Mouse (Mus musculus) forebrain, postnatal 0 days (tissue): ENCODE measurements at regions not wholly inside any gene's neighbourhood (a gene's known extent, or its start where the extent isn't known, plus 50 kb on each side); places are given as distances from the start of the nearest gene placed in this dataset.
A peak's percentile ranks its signal among the peaks of the same experiment; 100 is the strongest.
"Not testable (repeated sequence)": the region's sequence is repeated elsewhere in the genome, so short reads cannot be mapped to it uniquely, and the experiment has no call there.

Source experiments
- ATAC-seq: fragments of 200-750 bp; cut with Nextera tagmentation; 2 replicates; pipeline ENCODE4 v1.8.0; 2017; ENCODE audit warnings: mild to moderate bottlenecking, moderate library complexity
- DNase-seq: peaks from one replicate; pipeline ENCODE4 v3.0.0-alpha.2; 2015
- H3K27ac ChIP-seq: fragments of 300-500 bp; sonication (generic); 2 replicates; pipeline ENCODE4 v1.5.1; 2014; ENCODE audit warnings: low read depth, mild to moderate bottlenecking, antibody characterized with exemption, low read length, moderate library complexity, mixed read lengths
- H3K27me3 ChIP-seq: fragments of 300-500 bp; sonication (generic); 2 replicates; pipeline ENCODE4 v1.6.1; 2014; ENCODE audit warnings: mild to moderate bottlenecking, low read length, mixed read lengths; ENCODE audit not compliant: insufficient read depth
- H3K36me3 ChIP-seq: fragments of 300-500 bp; sonication (generic); 2 replicates; pipeline ENCODE4 v1.6.1; 2014; ENCODE audit warnings: mild to moderate bottlenecking, moderate library complexity; ENCODE audit not compliant: insufficient read depth
- H3K4me1 ChIP-seq: fragments of 300-500 bp; sonication (generic); 2 replicates; pipeline ENCODE4 v1.6.1; 2014; ENCODE audit warnings: antibody characterized with exemption; ENCODE audit not compliant: insufficient read depth
- H3K4me2 ChIP-seq: fragments of 300-500 bp; sonication (generic); 2 replicates; pipeline ENCODE4 v1.6.1; 2014; ENCODE audit warnings: low read depth, mild to moderate bottlenecking, moderate library complexity
- H3K4me3 ChIP-seq: fragments of 300-500 bp; sonication (generic); 2 replicates; pipeline ENCODE4 v1.5.1; 2014; ENCODE audit warnings: low read depth, low read length, mixed read lengths
- H3K9ac ChIP-seq: fragments of 300-500 bp; sonication (generic); 2 replicates; pipeline ENCODE4 v1.6.1; 2014; ENCODE audit warnings: mild to moderate bottlenecking
- H3K9me3 ChIP-seq: fragments of 300-500 bp; sonication (generic); 2 replicates; pipeline ENCODE4 v1.6.1; 2016; ENCODE audit warnings: low read length
- CTCF ChIP-seq: sonication (generic); IDR thresholded peaks from 2 replicates; pipeline ENCODE4 v1.5.1; 2016; ENCODE audit warnings: antibody characterized with exemption, control low read depth, low read depth
- WGBS: fragments of 180-500 bp; shearing (Covaris S2); extraction: QIAGEN DNeasy Blood & Tissue Kit; methylation state at CpG from one replicate; pipeline ENCODE4 v1.1.7; 2014; 5-methylcytosine and 5-hydroxymethylcytosine counted together

GRCm38 (mm10) chr3:21077548-21077947, 710.6 kb upstream of the Agtr1b start:
- no peaks in the 10 kb centered on the region for H3K27me3 ChIP-seq
- no peak overlapping the region for H3K9ac ChIP-seq
- no peaks in the 10 kb centered on the region for H3K36me3 ChIP-seq
- DNase-seq (no peak), ATAC-seq (no peak)
- TF ChIP-seq CTCF, result no peak
- H3K4me2 ChIP-seq, result no peak overlapping the region
- no peaks in the 10 kb centered on the region for H3K4me1 ChIP-seq
- H3K4me3 ChIP-seq, result no peak overlapping the region
- no peaks in the 10 kb centered on the region for H3K9me3 ChIP-seq
- H3K27ac ChIP-seq, result no peak overlapping the region
- 48% methylated on average over 2 of the region's 2 CpGs for WGBS

GRCm38 (mm10) chr3:21053337-21053736, 686.4 kb upstream of the Agtr1b start:
- not testable (repeated sequence) for H3K4me2 ChIP-seq, H3K9me3 ChIP-seq, ATAC-seq, H3K9ac ChIP-seq, H3K27me3 ChIP-seq, H3K27ac ChIP-seq, H3K4me3 ChIP-seq, DNase-seq, H3K4me1 ChIP-seq, H3K36me3 ChIP-seq
- WGBS, result 100% methylated on average over 1 of the region's 2 CpGs

GRCm38 (mm10) chr3:21049365-21049764, 682.4 kb upstream of the Agtr1b start:
- WGBS, result 89% methylated on average over 14 of the region's 25 CpGs
- not testable (repeated sequence) for H3K36me3 ChIP-seq, DNase-seq, H3K9ac ChIP-seq, H3K4me2 ChIP-seq, H3K4me1 ChIP-seq, H3K4me3 ChIP-seq, H3K27me3 ChIP-seq, H3K9me3 ChIP-seq, ATAC-seq, H3K27ac ChIP-seq

- DNase-seq (no peak), ATAC-seq (no peak)
- H3K27me3 ChIP-seq, result no peaks in the 10 kb centered on the region
- no peak overlapping the region for H3K27ac ChIP-seq
- TF ChIP-seq CTCF, result no peak
- no peak overlapping the region for H3K4me3 ChIP-seq
- no peaks in the 10 kb centered on the region for H3K36me3 ChIP-seq
- WGBS, result 83% methylated on average over 3 of the region's 3 CpGs
- no peaks in the 10 kb centered on the region for H3K9me3 ChIP-seq
- no peak overlapping the region for H3K4me2 ChIP-seq
- H3K4me1 ChIP-seq, result no peaks in the 10 kb centered on the region
- no peak overlapping the region for H3K9ac ChIP-seq
Observed at GRCm38 (mm10) chr3:21045981-21046380, 679.0 kb upstream of the Agtr1b start.

- Histone ChIP-seq H3K9me3 (no peaks in the 10 kb centered on the region), H3K27ac (no peak overlapping the region), H3K4me2 (no peak overlapping the region), H3K36me3 (no peaks in the 10 kb centered on the region), H3K4me1 (no peaks in the 10 kb centered on the region), H3K4me3 (no peak overlapping the region), H3K9ac (no peak overlapping the region), H3K27me3 (no peaks in the 10 kb centered on the region)
- ATAC-seq (peak; percentile 91), DNase-seq (peak; percentile 75)
- TF ChIP-seq CTCF, result no peak
- WGBS, result 5% methylated on average over 1 of the region's 1 CpGs
Observed at GRCm38 (mm10) chr3:21025876-21026275, 658.9 kb upstream of the Agtr1b start.

- 31% methylated on average over 1 of the region's 1 CpGs for WGBS
- ATAC-seq, result peak; percentile 69
- peak; percentile 66 for DNase-seq
Observed at GRCm38 (mm10) chr3:21020946-21021345, 654.0 kb upstream of the Agtr1b start.

DNA sequence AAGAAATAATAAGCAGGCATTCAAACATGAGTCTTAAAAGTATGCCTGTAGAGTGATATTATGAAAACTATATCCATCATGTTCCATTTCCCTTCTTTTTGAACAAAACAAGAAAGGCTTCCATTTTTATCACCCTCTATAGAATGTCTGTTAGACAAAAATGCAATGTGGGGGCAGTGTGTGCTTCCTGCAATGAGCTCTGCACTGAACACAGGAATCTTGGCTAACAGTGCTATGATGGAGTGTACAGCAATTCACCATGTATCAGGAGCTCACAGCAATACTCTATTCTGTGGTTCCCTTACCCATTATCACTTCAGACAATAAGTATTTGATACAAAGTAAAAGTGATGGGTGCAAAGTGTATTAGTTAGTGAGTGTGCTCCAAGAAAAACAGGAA, 653.3 kb upstream of the Agtr1b start:
- H3K36me3 ChIP-seq, result no peaks in the 10 kb centered on the region
- H3K27ac ChIP-seq, result no peak overlapping the region
- no peak for ATAC-seq
- H3K9me3 ChIP-seq, result no peaks in the 10 kb centered on the region
- H3K4me1 ChIP-seq, result no peaks in the 10 kb centered on the region
- peak; percentile 5 for DNase-seq
- no peak for TF ChIP-seq CTCF
- no peak overlapping the region for H3K4me2 ChIP-seq
- no peaks in the 10 kb centered on the region for H3K27me3 ChIP-seq
- no peak overlapping the region for H3K9ac ChIP-seq
- H3K4me3 ChIP-seq, result no peak overlapping the region

More at GRCm38 (mm10) chr3:21020946-21021345, 654.0 kb upstream of the Agtr1b start:
- Histone ChIP-seq H3K27me3 (no peaks in the 10 kb centered on the region), H3K27ac (no peak overlapping the region), H3K4me2 (no peak overlapping the region), H3K4me1 (no peaks in the 10 kb centered on the region), H3K9me3 (no peaks in the 10 kb centered on the region), H3K36me3 (no peaks in the 10 kb centered on the region), H3K9ac (no peak overlapping the region), H3K4me3 (no peak overlapping the region)
- TF ChIP-seq CTCF, result no peak

DNA sequence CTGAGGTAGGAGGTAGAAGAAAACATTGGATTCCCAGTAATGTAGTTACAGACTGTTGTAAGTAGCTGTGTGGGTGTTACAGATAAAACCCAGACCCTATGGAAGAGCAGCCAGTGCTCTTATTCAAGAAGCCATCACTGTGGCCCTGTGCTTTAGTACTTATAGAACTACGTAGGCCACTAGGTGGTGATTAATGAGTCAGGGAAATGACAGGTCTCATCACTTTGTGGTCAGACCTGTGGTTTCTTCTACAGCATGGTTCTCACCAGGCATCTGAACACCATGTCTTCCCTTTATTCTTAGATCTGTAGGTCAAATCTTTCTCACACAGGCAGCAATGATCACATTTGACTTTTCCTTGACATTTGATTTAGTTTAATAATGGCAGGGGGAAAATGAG, 642.7 kb upstream of the Agtr1b start:
- H3K9me3 ChIP-seq, result no peaks in the 10 kb centered on the region
- DNase-seq, result no peak
- no peaks in the 10 kb centered on the region for H3K36me3 ChIP-seq
- no peak overlapping the region for H3K4me2 ChIP-seq
- no peak overlapping the region for H3K27ac ChIP-seq
- no peaks in the 10 kb centered on the region for H3K4me1 ChIP-seq
- no peak for ATAC-seq
- no peaks in the 10 kb centered on the region for H3K27me3 ChIP-seq
- H3K4me3 ChIP-seq, result no peak overlapping the region
- WGBS, result 97% methylated on average over 1 of the region's 1 CpGs
- no peak for TF ChIP-seq CTCF
- no peak overlapping the region for H3K9ac ChIP-seq
